Mouse (Mus musculus): ENCODE results near the gene Timeless. TPM values are rescaled to one million over a fixed set of nuclear protein-coding genes. Genes with fewer than 3 reads are reported as not detected.

Gene Timeless
- polyA plus RNA-seq (2014; fragmentation: Illumina TruSeq; extraction: RNeasy Lipid Tissue Mini Kit (QIAGEN cat#74804); ENCODE audit: low read depth, low replicate concordance), result 1.7 TPM

GRCm38 (mm10) chr10:128231697-128232419 lies at the start of gene Timeless:
Timeless (plus strand) TSS chr10:128232065.

GRCm38 (mm10) chr10:128194024-128194550 lies 37.8 kb upstream of the Timeless start, which contains the start of gene Gls2:
Gls2 (plus strand) TSS chr10:128194457.

GRCm38 (mm10) chr10:128211390-128212108 lies 20.3 kb upstream of the Timeless start, which contains the start of gene Spryd4:
Spryd4 (minus strand) TSS chr10:128211807.

GRCm38 (mm10) chr10:128225538-128225937 lies 6.3 kb upstream of the Timeless start, which contains the start of gene Mip:
Mip (plus strand) TSS chr10:128225838.

DNA sequence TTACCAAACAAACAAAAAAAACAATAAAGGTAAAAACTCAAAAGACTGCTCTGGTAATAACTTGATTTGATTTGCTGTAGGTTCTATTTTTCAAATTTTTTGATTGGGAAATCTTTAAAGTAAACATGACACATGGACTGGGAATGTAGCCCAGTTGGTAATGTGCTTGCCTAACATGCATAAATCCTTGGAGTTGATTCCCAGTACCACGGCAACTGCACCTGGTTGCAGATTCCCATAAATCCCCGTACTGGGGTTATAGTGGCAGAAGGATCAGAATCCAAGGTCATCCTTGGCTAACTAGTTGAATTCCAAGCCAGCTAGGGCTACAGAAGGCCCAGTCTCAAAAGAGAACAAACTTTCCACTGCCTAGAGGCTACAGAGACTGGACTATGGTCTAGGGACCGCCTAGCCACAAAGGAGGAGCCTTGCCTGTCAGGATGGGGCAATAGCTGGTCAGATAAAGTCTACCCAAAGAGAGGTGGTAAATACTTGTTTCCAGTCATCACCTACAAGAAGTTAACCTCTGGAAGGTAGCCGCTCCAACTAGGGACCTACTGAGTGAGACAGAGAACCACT lies 21.9 kb downstream of the Timeless start, which contains the start of gene Apon:
Apon (plus strand) TSS at position 420 of the 579 bp plus-strand sequence.

DNA sequence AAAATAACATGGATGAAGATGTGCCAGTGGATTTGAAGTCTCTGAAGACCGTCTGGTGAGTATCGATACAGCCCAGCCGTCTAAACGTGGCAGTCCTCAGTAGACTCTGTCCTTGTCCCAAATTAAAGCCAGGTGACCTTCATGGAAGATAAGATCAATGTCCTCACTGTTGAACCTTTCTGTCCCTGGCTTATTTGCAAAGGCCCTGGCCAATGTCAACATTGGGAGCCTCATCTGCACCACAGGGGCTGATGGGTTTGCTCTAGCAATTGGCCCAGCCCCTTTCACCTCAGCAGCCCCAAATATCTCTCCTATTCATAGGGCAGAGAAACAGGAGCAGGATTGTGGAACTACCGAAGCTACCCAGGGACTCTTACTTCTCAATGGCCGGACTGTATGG lies 36.5 kb downstream of the Timeless start, which contains the start of gene Apof:
Apof (plus strand) TSS at position 301 of the 400 bp plus-strand sequence.

DNA sequence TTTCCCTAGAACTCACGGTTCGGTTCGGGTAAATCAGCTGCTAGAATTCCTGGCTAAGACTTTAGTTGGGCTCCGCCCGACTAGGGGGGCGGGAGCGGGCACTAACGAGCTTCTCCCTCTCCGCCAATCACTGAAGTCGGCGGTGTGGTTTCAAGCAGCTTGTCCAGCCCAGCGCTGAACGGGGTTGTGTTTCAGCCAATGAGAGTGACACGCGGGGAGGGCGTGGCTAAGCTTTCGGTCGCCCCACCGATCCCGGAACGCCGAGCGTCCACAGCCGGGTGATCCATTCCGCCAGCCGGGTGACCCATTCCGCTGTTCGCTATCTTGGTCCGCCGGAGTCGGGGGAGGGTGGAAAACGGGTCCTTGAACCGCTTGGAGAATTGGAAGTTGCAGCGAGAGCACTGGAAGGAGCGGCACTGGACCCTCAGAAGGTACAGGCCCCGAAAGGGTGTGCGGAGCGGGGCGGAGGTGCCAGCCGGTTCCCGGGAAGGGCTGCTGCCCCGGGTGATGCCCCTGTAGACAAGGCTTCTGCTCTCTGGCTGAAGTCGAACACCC lies 38.5 kb downstream of the Timeless start, which contains the start of gene Stat2:
Stat2 (plus strand) TSS at position 273 of the 555 bp plus-strand sequence.

DNA sequence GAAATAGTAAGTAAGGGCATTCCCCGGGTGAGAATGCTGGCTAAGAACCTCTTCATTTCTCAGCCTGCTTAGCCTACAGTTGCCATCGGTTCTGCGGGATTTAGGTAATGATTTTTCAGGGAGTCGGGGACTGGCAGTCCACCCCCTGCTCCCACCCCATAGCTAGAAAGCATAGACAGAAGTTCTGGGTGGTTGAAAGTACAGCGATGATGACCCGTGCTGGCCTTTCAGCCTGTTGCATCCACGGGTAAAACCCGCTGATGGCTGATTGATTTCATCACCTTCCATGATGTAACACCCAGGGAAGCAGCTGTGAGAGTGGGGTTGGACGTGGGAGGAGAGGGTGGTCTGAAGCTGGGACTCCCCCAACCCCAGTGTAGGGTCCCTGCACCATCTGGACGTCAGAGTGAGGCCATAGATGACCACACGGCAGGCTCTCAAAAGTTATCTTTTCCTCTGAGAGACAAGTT lies 66.9 kb downstream of the Timeless start, which contains the start of gene Il23a:
Il23a (minus strand) TSS at position 51 of the 470 bp plus-strand sequence.

Other genes starting within 250 kb of the Timeless start
- not detected for gene Hsd17b6, start 224.5 kb upstream of the Timeless start, polyA plus RNA-seq (2014; fragmentation: Illumina TruSeq; extraction: RNeasy Lipid Tissue Mini Kit (QIAGEN cat#74804); ENCODE audit: low read depth, low replicate concordance)
- 12.9 TPM for gene Prim1, start 216.9 kb upstream of the Timeless start, polyA plus RNA-seq (2014; fragmentation: Illumina TruSeq; extraction: RNeasy Lipid Tissue Mini Kit (QIAGEN cat#74804); ENCODE audit: low read depth, low replicate concordance)
- 1,016 TPM for gene Naca, start 196.5 kb upstream of the Timeless start, polyA plus RNA-seq (2014; fragmentation: Illumina TruSeq; extraction: RNeasy Lipid Tissue Mini Kit (QIAGEN cat#74804); ENCODE audit: low read depth, low replicate concordance)
- 590 TPM for gene Ptges3, start 173.1 kb upstream of the Timeless start, polyA plus RNA-seq (2014; fragmentation: Illumina TruSeq; extraction: RNeasy Lipid Tissue Mini Kit (QIAGEN cat#74804); ENCODE audit: low read depth, low replicate concordance)
- 811 TPM for gene Atp5b, start 148.8 kb upstream of the Timeless start, polyA plus RNA-seq (2014; fragmentation: Illumina TruSeq; extraction: RNeasy Lipid Tissue Mini Kit (QIAGEN cat#74804); ENCODE audit: low read depth, low replicate concordance)
- gene Baz2a, start 140.5 kb upstream of the Timeless start, polyA plus RNA-seq (2014; fragmentation: Illumina TruSeq; extraction: RNeasy Lipid Tissue Mini Kit (QIAGEN cat#74804); ENCODE audit: low read depth, low replicate concordance), result 20.4 TPM
- 27.8 TPM for gene Rbms2, start 51.8 kb upstream of the Timeless start, polyA plus RNA-seq (2014; fragmentation: Illumina TruSeq; extraction: RNeasy Lipid Tissue Mini Kit (QIAGEN cat#74804); ENCODE audit: low read depth, low replicate concordance)
- gene Gls2, start 37.6 kb upstream of the Timeless start, polyA plus RNA-seq (2014; fragmentation: Illumina TruSeq; extraction: RNeasy Lipid Tissue Mini Kit (QIAGEN cat#74804); ENCODE audit: low read depth, low replicate concordance), result not detected
- gene Spryd4, start 20.3 kb upstream of the Timeless start, polyA plus RNA-seq (2014; fragmentation: Illumina TruSeq; extraction: RNeasy Lipid Tissue Mini Kit (QIAGEN cat#74804); ENCODE audit: low read depth, low replicate concordance), result 9.9 TPM
- not detected for gene Mip, start 6.2 kb upstream of the Timeless start, polyA plus RNA-seq (2014; fragmentation: Illumina TruSeq; extraction: RNeasy Lipid Tissue Mini Kit (QIAGEN cat#74804); ENCODE audit: low read depth, low replicate concordance)
- not detected for gene Apon, start 22.0 kb downstream of the Timeless start, polyA plus RNA-seq (2014; fragmentation: Illumina TruSeq; extraction: RNeasy Lipid Tissue Mini Kit (QIAGEN cat#74804); ENCODE audit: low read depth, low replicate concordance)
- gene Apof, start 36.6 kb downstream of the Timeless start, polyA plus RNA-seq (2014; fragmentation: Illumina TruSeq; extraction: RNeasy Lipid Tissue Mini Kit (QIAGEN cat#74804); ENCODE audit: low read depth, low replicate concordance), result 7.3 TPM
- 16.5 TPM for gene Stat2, start 38.5 kb downstream of the Timeless start, polyA plus RNA-seq (2014; fragmentation: Illumina TruSeq; extraction: RNeasy Lipid Tissue Mini Kit (QIAGEN cat#74804); ENCODE audit: low read depth, low replicate concordance)
- gene Il23a, start 66.7 kb downstream of the Timeless start, polyA plus RNA-seq (2014; fragmentation: Illumina TruSeq; extraction: RNeasy Lipid Tissue Mini Kit (QIAGEN cat#74804); ENCODE audit: low read depth, low replicate concordance), result not detected
- 7.5 TPM for gene Pan2, start 71.3 kb downstream of the Timeless start, polyA plus RNA-seq (2014; fragmentation: Illumina TruSeq; extraction: RNeasy Lipid Tissue Mini Kit (QIAGEN cat#74804); ENCODE audit: low read depth, low replicate concordance)
- 51.6 TPM for gene Cnpy2, start 90.4 kb downstream of the Timeless start, polyA plus RNA-seq (2014; fragmentation: Illumina TruSeq; extraction: RNeasy Lipid Tissue Mini Kit (QIAGEN cat#74804); ENCODE audit: low read depth, low replicate concordance)
- 151 TPM for gene Cs, start 105.7 kb downstream of the Timeless start, polyA plus RNA-seq (2014; fragmentation: Illumina TruSeq; extraction: RNeasy Lipid Tissue Mini Kit (QIAGEN cat#74804); ENCODE audit: low read depth, low replicate concordance)
- gene Coq10a, start 136.9 kb downstream of the Timeless start, polyA plus RNA-seq (2014; fragmentation: Illumina TruSeq; extraction: RNeasy Lipid Tissue Mini Kit (QIAGEN cat#74804); ENCODE audit: low read depth, low replicate concordance), result 19.6 TPM
- 14.8 TPM for gene Ankrd52, start 145.1 kb downstream of the Timeless start, polyA plus RNA-seq (2014; fragmentation: Illumina TruSeq; extraction: RNeasy Lipid Tissue Mini Kit (QIAGEN cat#74804); ENCODE audit: low read depth, low replicate concordance)
- not detected for gene Slc39a5, start 169.2 kb downstream of the Timeless start, polyA plus RNA-seq (2014; fragmentation: Illumina TruSeq; extraction: RNeasy Lipid Tissue Mini Kit (QIAGEN cat#74804); ENCODE audit: low read depth, low replicate concordance)
- 32.8 TPM for gene Nabp2, start 179.4 kb downstream of the Timeless start, polyA plus RNA-seq (2014; fragmentation: Illumina TruSeq; extraction: RNeasy Lipid Tissue Mini Kit (QIAGEN cat#74804); ENCODE audit: low read depth, low replicate concordance)
- gene Rnf41, start 179.6 kb downstream of the Timeless start, polyA plus RNA-seq (2014; fragmentation: Illumina TruSeq; extraction: RNeasy Lipid Tissue Mini Kit (QIAGEN cat#74804); ENCODE audit: low read depth, low replicate concordance), result 13.8 TPM
- gene Smarcc2, start 227.2 kb downstream of the Timeless start, polyA plus RNA-seq (2014; fragmentation: Illumina TruSeq; extraction: RNeasy Lipid Tissue Mini Kit (QIAGEN cat#74804); ENCODE audit: low read depth, low replicate concordance), result 50.5 TPM

Measured in adrenal gland, adult 10 weeks (tissue).